Mouse (Mus musculus) megakaryocyte, embryonic 14.5 days (primary cell): ENCODE results near the gene Kifc1.

ENCODE experiments used
- FLI1 ChIP-seq: IDR thresholded peaks from 2 replicates; pipeline ENCODE4 v1.6.1; 2012; ENCODE audit warnings: low read length, inconsistent platforms, mixed read lengths
- GATA1 ChIP-seq: IDR thresholded peaks from 3 replicates; pipeline ENCODE4 v1.6.1; 2012; ENCODE audit warnings: mixed read lengths, low read length, inconsistent platforms, borderline replicate concordance

- TF ChIP-seq GATA1 (no peak), FLI1 (no peak)
Measured at GRCm38 (mm10) chr17:33911052-33911812, 20.8 kb upstream of the Kifc1 start.
